Mouse (Mus musculus) forebrain, embryonic 12.5 days (tissue): ENCODE measurements around the gene Gucd1. TPM values are rescaled to one million over a fixed set of nuclear protein-coding genes. Genes with fewer than 3 reads are reported as not detected.
A peak's percentile ranks its signal among the peaks of the same experiment; 100 is the strongest.
"Not testable (repeated sequence)": the region's sequence is repeated elsewhere in the genome, so short reads cannot be mapped to it uniquely, and the experiment has no call there.

ENCODE experiments used
- ATAC-seq: fragments of 200-750 bp; cut with Nextera tagmentation; 2 replicates; pipeline ENCODE4 v1.8.0; 2017; ENCODE audit warnings: moderate TSS enrichment; ENCODE audit not compliant: low FRiP score
- H3K27ac ChIP-seq: fragments of 300-500 bp; sonication (generic); 2 replicates; pipeline ENCODE4 v1.5.1; 2016; ENCODE audit warnings: mild to moderate bottlenecking
- H3K27me3 ChIP-seq: fragments of 300-500 bp; sonication (generic); 2 replicates; pipeline ENCODE4 v1.6.1; 2016; ENCODE audit warnings: mild to moderate bottlenecking
- H3K36me3 ChIP-seq: fragments of 300-500 bp; sonication (generic); replicated peaks from 2 replicates; pipeline ENCODE4 v1.6.1; 2016; ENCODE audit warnings: mild to moderate bottlenecking
- H3K4me1 ChIP-seq: fragments of 300-500 bp; sonication (generic); 2 replicates; pipeline ENCODE4 v1.6.1; 2016
- H3K4me2 ChIP-seq: fragments of 300-500 bp; sonication (generic); 2 replicates; pipeline ENCODE4 v1.6.1; 2016; ENCODE audit warnings: mild to moderate bottlenecking, moderate library complexity
- H3K4me3 ChIP-seq: fragments of 300-500 bp; sonication (generic); replicated peaks from 2 replicates; pipeline ENCODE4 v1.5.1; 2016; ENCODE audit warnings: mild to moderate bottlenecking
- H3K9ac ChIP-seq: fragments of 300-500 bp; sonication (generic); 2 replicates; pipeline ENCODE4 v1.6.1; 2016; ENCODE audit warnings: mild to moderate bottlenecking
- H3K9me3 ChIP-seq: fragments of 300-500 bp; sonication (generic); 2 replicates; pipeline ENCODE4 v1.6.1; 2016
- WGBS: fragments of 180-500 bp; shearing (Covaris S2); methylation state at CpG from one replicate; pipeline ENCODE4 v1.1.7; 2016; 5-methylcytosine and 5-hydroxymethylcytosine counted together
- polyA plus RNA-seq: library from polyadenylated mRNA; unstranded; fragments of >200 nt; fragmentation: Nextera tagmentation; extraction: Ambion mirVana; gene quantifications from 2 replicates; pipeline ENCODE4 v1.2.1, GENCODE M21; 2016

Gene Gucd1
- polyA plus RNA-seq, 1 experiment from 2014 or later, result 24.4 TPM

GRCm38 (mm10) chr10:75479955-75480354 is 37.8 kb downstream of the Gucd1 start:
- no peak overlapping the region for H3K4me3 ChIP-seq
- no peak for ATAC-seq
- WGBS, result 88% methylated on average over 2 of the region's 2 CpGs

DNA sequence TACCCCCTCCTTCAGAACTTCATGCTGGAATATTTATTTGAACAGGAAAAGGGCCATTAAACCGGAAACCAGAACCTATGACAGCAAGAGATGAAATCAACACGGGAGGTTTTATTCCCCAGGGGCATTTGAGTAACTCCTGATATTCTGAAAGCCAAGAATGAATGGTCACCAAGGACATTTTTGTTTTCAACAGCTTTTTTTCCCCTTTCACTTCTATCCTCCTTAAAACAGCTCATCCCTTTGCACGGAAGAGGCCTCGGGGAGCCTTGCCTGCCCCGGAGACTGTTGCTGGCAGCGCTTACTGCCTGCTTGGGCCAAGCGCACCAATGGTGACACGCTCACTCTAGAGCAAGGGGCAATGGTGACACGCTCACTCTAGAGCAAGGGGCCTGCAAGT is 40.7 kb downstream of the Gucd1 start:
- 84% methylated on average over 9 of the region's 9 CpGs for WGBS
- no peak for ATAC-seq
- no peak overlapping the region for H3K9ac ChIP-seq

More at GRCm38 (mm10) chr10:75479955-75480354, 37.8 kb downstream of the Gucd1 start:
- Histone ChIP-seq H3K4me2 (no peak overlapping the region), H3K9ac (no peak overlapping the region), H3K27me3 (no peaks in the 10 kb centered on the region; the same call in 1 of the 2 replicates), H3K4me1 (0 out of 2 replicates have a peak, but pooled peaks cover 1% of the 10 kb centered on the region), H3K36me3 (no peaks in the 10 kb centered on the region), H3K9me3 (no peaks in the 10 kb centered on the region), H3K27ac (no peak overlapping the region)

DNA sequence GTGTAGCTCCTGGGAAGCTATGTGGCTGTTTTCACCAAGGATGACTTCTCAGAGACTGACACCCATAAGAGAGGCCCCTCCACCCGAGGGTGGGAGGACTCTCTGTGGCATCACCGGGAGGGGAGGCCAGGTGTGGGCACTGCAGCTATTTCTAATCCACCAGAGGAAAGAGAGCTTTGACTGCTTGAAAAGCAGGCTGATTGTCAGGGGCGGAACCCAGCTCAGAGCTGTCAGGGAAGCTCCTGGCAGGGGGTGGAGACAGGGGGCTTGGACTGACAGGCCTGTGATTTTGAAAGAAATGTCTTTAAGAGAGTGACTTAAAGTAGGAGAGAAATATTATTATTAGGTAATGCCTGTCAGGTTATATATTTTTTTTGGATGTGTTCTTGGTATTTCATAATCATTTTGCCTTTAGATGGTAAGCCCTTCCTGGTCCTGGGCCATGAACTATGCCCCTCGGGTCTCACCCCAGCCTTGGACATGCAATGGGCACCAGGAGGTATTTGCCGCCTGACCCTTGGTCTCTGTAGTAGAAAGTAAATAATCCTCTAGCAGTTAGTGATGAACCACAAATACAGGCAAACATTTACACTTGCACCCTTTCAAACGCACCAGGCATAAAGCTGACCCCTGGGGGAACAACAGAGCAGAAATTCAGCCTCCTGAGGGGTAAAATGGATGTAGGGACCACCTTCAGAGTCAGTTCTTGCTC is 42.5 kb downstream of the Gucd1 start:
- H3K27ac ChIP-seq, H3K27me3 ChIP-seq, H3K9ac ChIP-seq, H3K9me3 ChIP-seq, ATAC-seq, H3K4me1 ChIP-seq, H3K4me2 ChIP-seq, H3K36me3 ChIP-seq, H3K4me3 ChIP-seq: not testable (repeated sequence)
- WGBS, result 34% methylated on average over 4 of the region's 6 CpGs

More for the DNA sequence above, 40.7 kb downstream of the Gucd1 start:
- no peaks in the 10 kb centered on the region for H3K36me3 ChIP-seq
- no peaks in the 10 kb centered on the region for H3K27me3 ChIP-seq
- H3K9me3 ChIP-seq, result no peaks in the 10 kb centered on the region
- no peak overlapping the region for H3K4me3 ChIP-seq
- H3K27ac ChIP-seq, result no peak overlapping the region
- 0 out of 2 replicates have a peak, but pooled peaks cover 6% of the 10 kb centered on the region for H3K4me1 ChIP-seq
- H3K4me2 ChIP-seq, result no peak overlapping the region

DNA sequence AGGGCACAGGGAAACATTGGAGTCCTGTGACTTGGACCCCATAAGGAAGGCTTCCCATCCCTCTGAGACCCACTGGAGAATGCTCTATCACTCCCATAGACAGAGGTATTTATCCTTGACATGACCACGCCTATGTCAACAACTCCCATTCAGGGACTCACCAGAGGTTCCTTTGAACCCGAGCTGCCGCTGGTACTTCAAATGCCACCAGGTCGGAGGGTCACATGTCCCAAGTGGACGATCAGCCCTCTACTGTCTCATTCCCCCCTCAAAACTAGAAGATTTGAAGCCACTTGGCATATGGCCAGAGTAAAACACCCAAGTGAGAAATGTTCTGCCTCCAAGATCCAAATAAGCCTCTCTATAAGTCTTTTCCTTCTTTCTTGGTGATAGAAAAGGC is 43.2 kb downstream of the Gucd1 start:
- Histone ChIP-seq H3K9ac (no peak overlapping the region), H3K27me3 (no peaks in the 10 kb centered on the region), H3K27ac (no peak overlapping the region), H3K9me3 (no peaks in the 10 kb centered on the region), H3K4me3 (no peak overlapping the region), H3K36me3 (no peaks in the 10 kb centered on the region), H3K4me2 (no peak overlapping the region), H3K4me1 (0 out of 2 replicates have a peak, but pooled peaks cover 6% of the 10 kb centered on the region)
- 55% methylated on average over 5 of the region's 5 CpGs for WGBS
- ATAC-seq, result no peak

DNA sequence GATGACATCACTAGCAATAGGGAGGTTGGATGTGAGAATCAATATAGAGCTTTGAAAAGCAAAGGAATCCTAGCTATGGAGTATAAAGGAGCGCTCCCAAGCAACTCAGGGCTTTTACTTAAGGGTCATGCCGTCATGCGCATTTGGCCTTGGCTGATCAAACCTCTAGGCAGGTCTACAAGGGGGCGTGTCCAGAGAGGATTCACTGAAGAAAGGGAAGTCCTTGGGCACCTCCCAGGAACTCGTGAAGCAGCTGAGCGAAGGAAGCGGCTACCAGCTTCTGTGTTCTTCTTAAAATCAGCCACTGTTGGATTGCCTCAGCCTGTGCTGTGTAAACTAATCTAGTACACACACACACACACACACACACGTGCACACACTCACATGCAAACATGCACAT is 44.4 kb downstream of the Gucd1 start:
- Histone ChIP-seq H3K4me1 (0 out of 2 replicates have a peak, but pooled peaks cover 6% of the 10 kb centered on the region), H3K9ac (no peak overlapping the region), H3K27me3 (no peaks in the 10 kb centered on the region), H3K36me3 (no peaks in the 10 kb centered on the region), H3K27ac (no peak overlapping the region), H3K4me3 (no peak overlapping the region), H3K4me2 (no peak overlapping the region), H3K9me3 (no peaks in the 10 kb centered on the region)
- WGBS, result 81% methylated on average over 8 of the region's 8 CpGs
- ATAC-seq, result no peak

GRCm38 (mm10) chr10:75465781-75466550 is 51.8 kb downstream of the Gucd1 start:
- H3K9ac ChIP-seq, result no peak overlapping the region
- no peak overlapping the region for H3K4me2 ChIP-seq
- ATAC-seq, result no peak
- H3K4me3 ChIP-seq, result no peak overlapping the region
- no peak overlapping the region for H3K27ac ChIP-seq
- no peaks in the 10 kb centered on the region for H3K36me3 ChIP-seq
- H3K9me3 ChIP-seq, result no peaks in the 10 kb centered on the region
- 81% methylated on average over 6 of the region's 6 CpGs for WGBS
- H3K4me1 ChIP-seq, result no peaks in the 10 kb centered on the region
- no peaks in the 10 kb centered on the region for H3K27me3 ChIP-seq

DNA sequence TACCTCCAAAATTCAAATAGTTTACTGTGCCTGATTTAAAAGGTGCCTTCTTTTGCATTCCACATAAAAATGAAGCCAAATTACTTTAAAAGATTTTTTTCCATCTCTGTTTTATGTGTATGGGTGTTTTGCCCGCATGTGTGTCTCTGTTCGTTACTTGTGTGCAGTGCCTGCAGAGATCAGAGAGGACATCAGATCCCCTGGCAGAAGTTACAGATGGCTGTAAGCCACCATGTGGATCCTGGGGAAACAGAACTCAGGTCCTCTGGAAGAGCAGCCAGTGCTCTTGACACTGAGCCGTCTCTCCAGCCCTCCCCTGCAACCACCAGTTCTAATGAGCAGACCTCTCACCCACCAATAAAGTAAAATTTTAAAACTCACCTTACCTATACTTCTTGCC is 55.0 kb downstream of the Gucd1 start:
- H3K9ac ChIP-seq, result no peak overlapping the region
- H3K36me3 ChIP-seq, result no peaks in the 10 kb centered on the region
- no peak for ATAC-seq
- 91% methylated on average over 3 of the region's 3 CpGs for WGBS
- H3K27me3 ChIP-seq, result no peaks in the 10 kb centered on the region
- no peak overlapping the region for H3K27ac ChIP-seq
- H3K4me1 ChIP-seq, result no peaks in the 10 kb centered on the region
- H3K4me3 ChIP-seq, result no peak overlapping the region
- no peak overlapping the region for H3K4me2 ChIP-seq
- no peaks in the 10 kb centered on the region for H3K9me3 ChIP-seq

GRCm38 (mm10) chr10:75458329-75458728 is 59.4 kb downstream of the Gucd1 start:
- 82% methylated on average over 4 of the region's 4 CpGs for WGBS
- no peaks in the 10 kb centered on the region for H3K36me3 ChIP-seq
- ATAC-seq, result no peak

DNA sequence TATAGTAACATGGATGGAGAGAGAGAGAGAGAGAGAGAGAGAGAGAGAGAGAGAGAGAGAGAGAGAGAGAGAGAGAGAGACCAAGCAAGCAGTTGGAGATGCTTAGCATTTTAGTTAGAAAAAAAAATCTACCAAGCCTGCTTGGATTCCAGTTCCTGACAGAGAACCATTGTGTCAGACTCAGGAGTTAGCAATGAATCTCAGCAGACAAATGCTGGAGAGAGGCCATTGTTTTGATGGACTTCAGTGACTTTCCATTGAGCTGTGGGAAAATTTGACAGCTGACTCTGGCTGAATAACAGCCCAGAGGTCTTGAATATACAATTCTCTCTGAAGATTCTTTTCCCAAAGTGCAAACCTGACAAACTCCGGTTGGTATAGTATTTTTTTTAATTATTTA is 59.9 kb downstream of the Gucd1 start:
- 81% methylated on average over 1 of the region's 1 CpGs for WGBS
- no peaks in the 10 kb centered on the region for H3K4me1 ChIP-seq

More at GRCm38 (mm10) chr10:75458329-75458728, 59.4 kb downstream of the Gucd1 start:
- no peak overlapping the region for H3K9ac ChIP-seq
- H3K27me3 ChIP-seq, result no peaks in the 10 kb centered on the region
- H3K9me3 ChIP-seq, result no peaks in the 10 kb centered on the region
- no peak overlapping the region for H3K27ac ChIP-seq
- H3K4me1 ChIP-seq, result no peaks in the 10 kb centered on the region
- H3K4me2 ChIP-seq, result no peak overlapping the region
- no peak overlapping the region for H3K4me3 ChIP-seq

DNA sequence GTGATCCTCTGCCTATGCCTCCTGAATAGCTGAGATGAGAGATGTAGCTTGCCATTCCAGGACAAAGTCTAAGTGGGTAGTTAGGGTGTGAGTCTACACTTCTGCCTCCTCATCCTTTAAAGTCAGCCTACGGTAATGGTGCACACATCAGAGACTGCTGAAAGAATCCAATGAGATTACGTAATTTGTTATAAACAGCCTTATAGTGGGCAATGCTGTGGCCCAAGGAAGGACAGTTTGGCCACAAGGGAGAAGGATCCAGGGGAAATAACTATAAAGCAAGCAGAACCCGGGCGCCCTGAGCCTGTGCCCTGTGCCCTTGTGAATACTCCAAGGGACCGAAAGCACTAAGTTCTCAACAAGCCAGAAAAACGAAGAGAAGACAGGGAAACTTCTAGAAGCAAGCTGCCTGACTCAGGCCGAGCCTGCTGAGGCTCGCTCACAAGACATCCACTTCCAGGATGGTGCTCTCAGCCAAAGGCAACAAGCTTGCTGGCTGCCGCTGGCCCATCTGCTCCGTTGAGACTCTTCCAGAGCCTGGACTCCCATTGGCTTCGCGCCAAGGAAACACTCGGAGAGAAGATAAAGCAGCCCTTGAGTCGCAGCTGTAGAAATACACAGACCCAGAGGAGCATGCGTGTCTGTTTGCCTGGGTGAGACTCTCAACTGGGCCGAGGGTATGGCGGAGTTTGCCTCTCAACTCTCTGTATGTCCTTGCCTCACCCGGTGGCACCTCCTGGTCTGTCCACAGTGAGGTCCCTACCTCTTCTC is 61.5 kb downstream of the Gucd1 start:
- H3K9me3 ChIP-seq, H3K4me1 ChIP-seq, H3K4me2 ChIP-seq, H3K27ac ChIP-seq, H3K4me3 ChIP-seq, H3K36me3 ChIP-seq, H3K27me3 ChIP-seq, H3K9ac ChIP-seq: not testable (repeated sequence)
- WGBS, result 81% methylated on average over 12 of the region's 18 CpGs
- ATAC-seq, result peak; percentile 44; the same call in 1 of the 2 replicates

More for the DNA sequence above, 59.9 kb downstream of the Gucd1 start:
- Histone ChIP-seq H3K4me2 (no peak overlapping the region), H3K27ac (no peak overlapping the region), H3K9me3 (no peaks in the 10 kb centered on the region), H3K27me3 (no peaks in the 10 kb centered on the region), H3K4me3 (no peak overlapping the region), H3K9ac (no peak overlapping the region), H3K36me3 (no peaks in the 10 kb centered on the region)
- ATAC-seq, result no peak

DNA sequence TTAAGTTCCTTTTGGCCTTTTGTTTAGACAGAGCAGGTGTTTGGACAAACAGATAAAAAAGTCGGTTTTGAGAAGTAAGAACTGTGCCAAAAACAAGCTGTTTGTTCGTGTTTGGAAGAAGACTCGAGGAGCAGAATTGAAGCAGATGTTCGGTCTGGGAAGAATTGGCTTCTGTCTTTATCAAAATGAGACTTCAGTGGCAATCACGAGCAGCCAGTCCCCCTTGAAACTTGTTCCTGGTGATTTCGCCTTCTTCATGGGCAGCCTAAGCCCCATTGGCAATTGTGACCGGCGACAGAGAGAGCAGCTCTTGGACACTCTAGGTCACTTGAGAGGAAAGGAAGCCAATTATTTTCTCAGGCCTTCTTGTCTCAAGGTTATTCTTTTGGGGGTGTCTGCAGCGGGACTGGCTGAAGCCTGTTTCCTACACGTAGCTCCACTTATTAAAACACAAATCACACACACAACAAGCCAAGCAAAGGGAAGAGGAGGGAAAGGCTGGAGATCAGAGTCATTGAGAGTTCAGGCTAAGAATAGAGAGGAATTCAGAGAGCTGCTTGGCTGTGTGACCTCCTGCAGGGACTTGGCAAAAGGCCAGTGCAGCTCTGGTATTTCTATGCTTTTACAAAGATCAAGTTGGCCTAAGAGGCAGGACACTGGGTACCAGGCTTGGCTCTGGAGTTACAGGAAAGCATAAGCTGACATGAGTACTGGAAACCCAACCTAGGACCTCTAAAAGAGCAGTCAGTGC is 66.6 kb downstream of the Gucd1 start:
- Histone ChIP-seq H3K36me3 (no peaks in the 10 kb centered on the region), H3K27me3 (peaks cover 5% of the 10 kb centered on the region), H3K4me1 (peaks cover 18% of the 10 kb centered on the region), H3K27ac (peak overlapping the region; percentile 63), H3K4me3 (no peak overlapping the region), H3K9ac (no peak overlapping the region), H3K9me3 (no peaks in the 10 kb centered on the region), H3K4me2 (no peak overlapping the region)
- WGBS, result 36% methylated on average over 10 of the region's 10 CpGs
- ATAC-seq, result peak; percentile 49; the same call in 1 of the 2 replicates
